Mouse (Mus musculus) embryo, embryonic 11.5 days (tissue): Measurements from ENCODE around the gene Mark1.

Experiments
- DNase-seq: peaks from one replicate; pipeline ENCODE4 v3.0.0-alpha.2; 2012; ENCODE audit warnings: low read depth, low spot score

The Mark1 gene

DNA sequence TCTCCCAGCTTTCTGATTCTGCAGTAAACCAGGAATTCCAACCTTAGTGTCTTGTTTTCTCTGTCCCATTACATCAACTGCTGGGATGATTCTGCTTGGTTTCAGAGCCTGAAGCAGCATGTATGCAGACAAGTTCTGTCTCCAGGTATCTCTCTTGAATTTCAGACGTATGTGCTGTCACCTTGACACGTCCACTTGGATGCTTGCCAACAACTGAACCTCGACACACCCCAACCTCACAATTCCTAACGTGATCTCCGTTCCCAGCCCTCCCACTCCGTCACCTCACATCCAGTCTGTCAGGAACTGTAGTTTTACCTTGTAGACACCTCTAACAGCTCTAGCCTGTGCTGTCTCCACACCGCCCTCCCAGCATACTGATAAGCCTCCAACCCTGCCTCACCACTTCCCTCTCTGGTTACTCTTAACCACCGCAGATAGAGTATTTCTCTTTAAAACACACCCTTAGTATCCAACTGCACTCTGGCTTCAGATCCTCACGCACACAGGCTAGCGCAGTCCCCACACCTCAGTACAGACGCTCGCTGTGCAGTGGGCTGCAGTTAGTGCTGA lies 36.2 kb downstream of the Mark1 start:
- no peak for DNase-seq

GRCm38 (mm10) chr1:184961853-184962252 lies 37.5 kb downstream of the Mark1 start:
- no peak for DNase-seq

GRCm38 (mm10) chr1:184958818-184959217 lies 40.6 kb downstream of the Mark1 start:
- DNase-seq = no peak

GRCm38 (mm10) chr1:184958388-184958787 lies 41.0 kb downstream of the Mark1 start:
- no peak for DNase-seq

DNA sequence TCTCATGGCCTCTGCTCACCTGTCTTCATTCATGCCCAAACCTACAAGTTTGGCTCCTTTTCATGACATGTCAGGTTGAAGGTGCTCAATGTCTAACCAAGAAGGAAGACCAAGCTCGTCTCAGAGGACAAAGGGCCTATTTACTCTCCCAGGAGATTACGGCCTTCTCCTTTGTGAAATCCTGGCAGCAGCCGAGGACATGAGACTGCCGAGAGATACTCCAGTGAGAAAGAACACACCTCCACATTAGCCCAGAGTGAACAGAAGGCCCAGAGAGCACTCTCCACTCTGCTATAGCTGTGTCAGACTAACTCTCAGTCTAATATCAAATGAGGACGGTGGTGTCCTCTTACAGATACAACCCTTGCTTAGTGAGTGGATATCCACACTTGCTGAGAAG lies 47.6 kb downstream of the Mark1 start:
- no peak for DNase-seq

- no peak for DNase-seq
Measured at GRCm38 (mm10) chr1:184951057-184951456, 48.3 kb downstream of the Mark1 start.

DNA sequence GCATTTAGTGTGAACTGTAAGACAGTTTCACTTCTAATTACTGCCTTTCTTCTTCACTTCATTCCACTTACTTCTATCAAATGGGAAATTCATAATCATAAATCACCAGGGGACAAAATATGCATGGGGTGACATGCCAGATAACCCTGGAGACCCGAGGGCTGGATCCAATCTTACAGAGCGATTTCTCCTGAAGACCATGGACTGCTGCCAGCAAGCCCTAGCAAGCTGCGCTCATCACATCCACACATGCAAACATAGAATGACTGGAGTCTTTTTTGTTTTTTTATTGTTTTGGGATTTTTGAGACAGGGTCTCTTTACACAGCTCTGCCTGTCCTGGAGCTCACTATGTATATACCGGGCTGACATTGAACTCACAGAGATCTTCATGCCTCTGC lies 61.3 kb downstream of the Mark1 start:
- no peak for DNase-seq

GRCm38 (mm10) chr1:184935980-184936379 lies 63.4 kb downstream of the Mark1 start:
- DNase-seq = no peak

DNA sequence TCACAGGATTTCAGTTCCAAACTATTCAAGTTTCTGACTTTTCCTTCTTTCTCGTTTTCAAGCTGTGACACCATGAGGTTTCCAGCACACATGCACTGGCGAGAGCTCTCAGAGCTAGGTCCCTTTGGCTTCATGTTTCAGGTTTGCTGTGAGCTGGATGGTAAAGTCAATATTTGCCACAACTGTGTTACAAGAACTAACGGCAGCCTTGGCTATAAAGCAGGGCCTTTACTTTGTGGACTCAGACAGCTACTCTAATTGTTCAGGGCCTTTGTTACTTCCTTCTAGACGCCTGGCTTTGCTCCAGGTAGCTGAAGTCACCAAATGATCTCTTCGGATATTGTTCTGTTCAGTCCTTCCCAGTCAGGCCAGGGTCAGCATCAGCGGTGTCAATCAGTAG lies 63.9 kb downstream of the Mark1 start:
- DNase-seq = no peak

DNA sequence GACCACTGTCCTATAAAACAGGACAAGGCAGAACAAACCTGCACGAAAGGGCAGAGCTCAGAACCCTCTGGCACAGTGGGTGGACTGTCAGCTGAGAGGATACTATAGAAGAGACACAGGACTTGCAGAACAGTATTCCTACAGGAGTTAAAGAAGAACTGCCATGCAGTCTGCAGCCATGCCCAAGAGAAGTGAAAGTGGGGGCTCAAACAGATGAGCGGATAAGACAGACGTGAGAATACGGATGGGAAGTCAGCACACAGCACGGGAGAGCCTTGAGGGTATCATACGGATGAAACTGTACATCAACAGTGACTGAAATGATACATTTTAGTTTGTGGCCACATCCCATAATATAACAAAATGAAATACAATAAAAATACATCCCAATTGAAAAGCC lies 68.3 kb downstream of the Mark1 start:
- no peak for DNase-seq

DNA sequence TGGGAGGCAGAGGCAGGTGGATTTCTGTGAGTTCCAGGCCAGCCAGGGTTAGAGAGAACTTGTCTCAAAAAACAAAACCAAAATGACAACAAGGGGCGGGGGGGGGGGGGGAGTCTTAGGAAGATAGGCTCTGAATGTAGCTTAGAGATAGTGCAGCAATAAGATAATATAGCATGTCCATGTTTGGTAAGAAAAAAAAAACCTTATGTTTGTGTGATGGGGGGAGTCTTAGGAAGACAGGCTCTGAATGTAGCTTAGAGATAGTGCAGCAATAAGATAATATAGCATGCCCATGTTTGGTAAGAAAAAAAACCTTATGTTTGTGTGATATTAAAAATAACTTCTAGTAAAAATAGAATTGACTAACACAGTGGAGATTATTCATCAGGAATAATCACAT lies 71.0 kb downstream of the Mark1 start:
- no peak for DNase-seq

- no peak for DNase-seq
Measured at GRCm38 (mm10) chr1:184927911-184928310, 71.5 kb downstream of the Mark1 start.

DNA sequence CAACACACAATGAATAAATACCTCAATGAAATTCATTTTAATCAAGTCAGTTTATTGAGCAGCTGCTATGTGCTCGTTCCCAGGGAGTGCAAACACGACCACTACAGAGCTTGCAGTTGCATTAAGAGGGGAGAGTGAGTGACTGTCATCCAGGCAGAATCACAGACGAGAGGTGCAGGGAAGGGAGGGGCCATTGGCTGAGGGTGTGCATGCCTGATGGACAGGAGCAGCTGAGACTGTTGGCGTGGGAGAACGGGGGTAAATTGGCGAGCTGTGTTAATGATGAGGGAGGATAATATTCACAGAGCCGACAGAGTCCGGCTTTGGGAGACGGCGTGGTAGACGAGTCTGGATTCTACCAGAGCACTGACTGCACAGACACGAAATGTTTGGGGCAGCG lies 76.5 kb downstream of the Mark1 start:
- DNase-seq = no peak

DNA sequence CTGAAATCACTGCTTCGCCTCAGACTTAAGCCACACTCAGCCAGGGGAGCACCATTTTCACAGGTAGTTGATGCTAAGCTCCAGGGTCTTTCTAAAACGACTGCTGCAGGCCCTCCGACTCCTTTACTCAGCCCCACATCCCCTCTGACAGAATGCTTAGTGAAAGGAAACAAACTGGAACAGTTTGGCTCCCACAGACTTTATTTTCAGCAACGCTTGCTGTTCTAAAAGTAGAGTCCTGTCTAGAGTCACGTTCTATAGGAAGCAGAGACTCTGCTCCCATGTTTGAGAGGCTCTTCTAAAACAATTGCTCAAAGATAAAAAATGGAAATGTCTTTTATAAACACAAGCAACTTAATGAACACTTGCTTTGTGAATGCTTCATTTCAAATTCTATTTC lies 79.3 kb downstream of the Mark1 start:
- DNase-seq = no peak

GRCm38 (mm10) chr1:184918227-184918888 lies 81.0 kb downstream of the Mark1 start:
- DNase-seq = no peak

GRCm38 (mm10) chr1:184912336-184912735 lies 87.0 kb downstream of the Mark1 start:
- no peak for DNase-seq

DNA sequence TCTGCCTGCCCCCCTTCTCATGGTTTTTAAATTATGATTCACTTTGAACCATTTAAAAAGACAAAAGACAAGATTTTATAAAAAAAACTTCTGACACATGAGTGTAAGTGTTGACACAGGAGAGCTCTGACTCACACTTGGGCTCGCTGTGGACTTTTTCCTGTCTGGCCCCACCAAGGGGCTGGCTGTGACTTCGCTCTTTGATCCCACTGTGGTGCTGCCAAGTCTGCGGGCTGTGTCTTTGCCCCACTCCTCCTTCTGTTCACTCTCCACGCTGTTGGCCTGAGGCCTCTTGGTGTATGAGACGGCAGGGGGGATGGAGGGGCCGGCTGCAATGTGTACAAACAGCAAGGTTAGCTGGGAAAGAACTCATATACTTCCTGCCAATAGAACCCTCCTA lies 87.5 kb downstream of the Mark1 start:
- DNase-seq = no peak

- DNase-seq = no peak
Measured at GRCm38 (mm10) chr1:184908558-184908957, 90.8 kb downstream of the Mark1 start.

- DNase-seq = no peak
Measured at GRCm38 (mm10) chr1:184905904-184906745, 93.2 kb downstream of the Mark1 start.

DNA sequence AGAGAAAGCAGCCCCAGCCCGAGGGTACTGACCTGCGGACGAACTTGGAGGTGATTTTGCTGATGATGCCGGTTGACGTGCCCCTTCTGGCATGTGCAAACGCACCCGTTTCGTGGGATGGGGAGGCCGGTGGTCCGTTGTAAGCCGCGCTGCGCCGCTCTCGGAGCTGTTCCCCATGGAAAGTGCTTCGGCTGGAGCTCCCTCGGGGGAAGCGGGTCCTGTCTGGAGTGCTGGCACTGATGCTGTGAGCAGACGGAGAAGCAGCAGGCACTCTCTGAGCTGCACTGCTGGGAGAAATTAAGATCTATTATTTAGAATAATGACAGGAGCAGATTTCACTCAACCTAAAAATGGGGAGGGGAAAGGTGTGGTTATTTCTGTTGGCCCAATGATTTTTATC lies 94.0 kb downstream of the Mark1 start:
- DNase-seq = no peak

DNA sequence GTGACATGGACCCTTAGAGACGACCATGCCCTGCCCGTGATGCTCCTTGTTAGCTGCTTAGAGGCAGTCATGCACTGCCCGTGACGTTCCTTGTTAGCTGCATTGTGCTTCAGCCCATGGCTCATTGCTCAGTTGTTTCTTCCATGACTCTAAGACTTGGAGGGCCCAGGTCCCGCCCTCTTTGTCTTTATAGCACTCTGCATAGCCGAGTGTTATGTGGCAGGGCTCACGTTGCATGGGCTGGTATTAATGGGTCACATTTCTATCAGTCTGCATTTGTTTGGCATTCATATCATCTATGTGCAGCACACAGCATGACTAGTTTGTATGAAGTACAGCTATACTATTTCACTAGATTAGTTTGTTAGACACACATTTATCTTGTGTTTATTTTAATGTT lies 95.7 kb downstream of the Mark1 start:
- DNase-seq = no peak

DNA sequence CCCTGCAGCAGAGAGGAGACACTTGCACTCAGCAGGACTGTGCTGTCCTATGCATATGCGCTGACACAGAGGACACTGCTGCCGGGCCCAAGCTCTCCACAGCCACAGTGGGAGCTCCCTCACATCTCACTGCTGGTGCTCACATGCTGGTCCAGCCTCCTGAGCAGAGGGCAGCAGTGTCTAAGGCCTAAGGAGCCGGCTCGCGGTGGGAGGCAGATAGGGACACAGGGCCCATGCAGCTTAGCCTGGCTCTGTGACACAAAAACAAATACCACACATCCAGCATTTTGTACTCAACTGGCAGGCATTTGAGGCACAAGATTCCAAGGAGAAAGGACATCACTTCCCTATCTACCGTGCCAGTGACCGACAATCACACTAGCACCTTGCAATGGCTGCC lies 96.5 kb downstream of the Mark1 start:
- DNase-seq = no peak

- DNase-seq = no peak
Measured at GRCm38 (mm10) chr1:184897350-184897749, 102.0 kb downstream of the Mark1 start.
